Mouse (Mus musculus) E14TG2a.4 (cell line): ENCODE results near the gene Gstm3.

ENCODE experiments used
- CTCF ChIP-seq: conservative IDR thresholded peaks from 2 replicates; pipeline ENCODE4 v1.5.1; 2014; ENCODE audit warnings: low read length
- NANOG ChIP-seq: IDR thresholded peaks from 2 replicates; pipeline ENCODE4 v1.6.1; 2014; ENCODE audit warnings: borderline replicate concordance, low read length, mixed read lengths

GRCm38 (mm10) chr3:108017473-108018189 is 48.5 kb upstream of the Gstm3 start, which contains the start of gene Gstm1:
- TF ChIP-seq CTCF: peak; percentile 73
- no peak for TF ChIP-seq NANOG
